Mouse (Mus musculus) neural tube, embryonic 13.5 days (tissue): ENCODE results near the gene Zfp691. TPM values are rescaled to one million over a fixed set of nuclear protein-coding genes. Genes with fewer than 3 reads are reported as not detected.

Experiments
- ATAC-seq: fragments of 200-750 bp; cut with Nextera tagmentation; 2 replicates; pipeline ENCODE4 v1.8.0; 2017; ENCODE audit warnings: low read depth, mild to moderate bottlenecking, moderate TSS enrichment, moderate library complexity
- H3K27ac ChIP-seq: fragments of 300-500 bp; sonication (generic); replicated peaks from 2 replicates; pipeline ENCODE4 v1.5.1; 2015; ENCODE audit warnings: moderate library complexity, mild to moderate bottlenecking, inconsistent platforms
- H3K27me3 ChIP-seq: fragments of 300-500 bp; sonication (generic); 2 replicates; pipeline ENCODE4 v1.6.1; 2015; ENCODE audit warnings: mild to moderate bottlenecking, inconsistent platforms
- H3K36me3 ChIP-seq: fragments of 300-500 bp; sonication (generic); 2 replicates; pipeline ENCODE4 v1.6.1; 2015; ENCODE audit warnings: mild to moderate bottlenecking, inconsistent platforms
- H3K4me1 ChIP-seq: fragments of 300-500 bp; sonication (generic); replicated peaks from 2 replicates; pipeline ENCODE4 v1.6.1; 2015; ENCODE audit warnings: inconsistent platforms
- H3K4me2 ChIP-seq: fragments of 300-500 bp; sonication (generic); 2 replicates; pipeline ENCODE4 v1.6.1; 2015; ENCODE audit warnings: inconsistent platforms, mild to moderate bottlenecking, moderate library complexity
- H3K4me3 ChIP-seq: fragments of 300-500 bp; sonication (generic); 2 replicates; pipeline ENCODE4 v1.5.1; 2015; ENCODE audit warnings: mild to moderate bottlenecking, inconsistent platforms
- H3K9ac ChIP-seq: fragments of 300-500 bp; sonication (generic); 2 replicates; pipeline ENCODE4 v1.6.1; 2015; ENCODE audit warnings: moderate library complexity, mild to moderate bottlenecking, inconsistent platforms
- H3K9me3 ChIP-seq: fragments of 300-500 bp; sonication (generic); 2 replicates; pipeline ENCODE4 v1.6.1; 2016; ENCODE audit warnings: inconsistent platforms
- WGBS: fragments of 180-500 bp; shearing (Covaris S2); methylation state at CpG from one replicate; pipeline ENCODE4 v1.1.7; 2015; 5-methylcytosine and 5-hydroxymethylcytosine counted together
- polyA plus RNA-seq: library from polyadenylated mRNA; unstranded; fragments of >200 nt; fragmentation: Nextera tagmentation; extraction: Ambion mirVana; gene quantifications from 2 replicates; pipeline ENCODE4 v1.2.1, GENCODE M21; 2015

Zfp691 gene
- polyA plus RNA-seq, 1 experiment from 2014 or later = 7.8 TPM

DNA sequence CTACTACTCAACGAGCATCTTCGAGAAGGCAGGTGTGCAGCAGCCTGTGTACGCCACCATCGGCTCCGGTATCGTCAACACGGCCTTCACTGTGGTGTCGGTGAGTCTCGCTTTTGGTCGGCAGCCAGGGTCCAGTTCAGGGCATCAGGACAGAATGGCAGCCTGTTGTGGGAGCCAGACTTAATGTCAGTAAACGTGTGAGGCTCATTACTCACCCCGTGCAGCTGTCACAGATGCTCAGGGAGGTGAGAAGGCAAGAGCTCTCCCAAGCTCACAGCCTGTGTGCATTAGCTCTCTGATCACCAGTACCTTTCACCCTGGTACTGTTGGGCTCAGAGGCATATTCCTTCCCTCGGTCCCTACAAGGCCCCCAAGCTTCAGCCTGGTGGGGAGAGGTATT lies 40.1 kb downstream of the Zfp691 start:
- peaks cover 58% of the 10 kb centered on the region for H3K36me3 ChIP-seq
- ATAC-seq = no peak
- no peak overlapping the region for H3K27ac ChIP-seq
- H3K9me3 ChIP-seq = no peaks in the 10 kb centered on the region
- H3K27me3 ChIP-seq = no peaks in the 10 kb centered on the region
- WGBS = 90% methylated on average over 13 of the region's 13 CpGs
- H3K4me1 ChIP-seq = peaks cover 14% of the 10 kb centered on the region; the same call in 1 of the 2 replicates
- no peak overlapping the region for H3K4me3 ChIP-seq
- no peak overlapping the region for H3K9ac ChIP-seq
- H3K4me2 ChIP-seq = no peak overlapping the region

- no peak for ATAC-seq
- Histone ChIP-seq H3K36me3 (peaks cover 58% of the 10 kb centered on the region), H3K9me3 (no peaks in the 10 kb centered on the region), H3K4me1 (peaks cover 8% of the 10 kb centered on the region; the same call in 1 of the 2 replicates), H3K4me3 (no peak overlapping the region), H3K27me3 (no peaks in the 10 kb centered on the region), H3K4me2 (no peak overlapping the region), H3K9ac (no peak overlapping the region), H3K27ac (no peak overlapping the region)
- WGBS = 89% methylated on average over 13 of the region's 13 CpGs
Observed at GRCm38 (mm10) chr4:119133306-119133705, 40.7 kb downstream of the Zfp691 start.

- WGBS = 81% methylated on average over 8 of the region's 8 CpGs
- no peaks in the 10 kb centered on the region for H3K4me1 ChIP-seq
- no peaks in the 10 kb centered on the region for H3K9me3 ChIP-seq
- peak overlapping the region; percentile 22; the same call in 1 of the 2 replicates for H3K9ac ChIP-seq
- no peak overlapping the region for H3K4me3 ChIP-seq
- H3K27ac ChIP-seq = no peak overlapping the region
- no peaks in the 10 kb centered on the region for H3K27me3 ChIP-seq
- ATAC-seq = no peak
- H3K4me2 ChIP-seq = no peak overlapping the region
- H3K36me3 ChIP-seq = peaks cover 48% of the 10 kb centered on the region
Observed at GRCm38 (mm10) chr4:119131189-119131910, 42.6 kb downstream of the Zfp691 start.

DNA sequence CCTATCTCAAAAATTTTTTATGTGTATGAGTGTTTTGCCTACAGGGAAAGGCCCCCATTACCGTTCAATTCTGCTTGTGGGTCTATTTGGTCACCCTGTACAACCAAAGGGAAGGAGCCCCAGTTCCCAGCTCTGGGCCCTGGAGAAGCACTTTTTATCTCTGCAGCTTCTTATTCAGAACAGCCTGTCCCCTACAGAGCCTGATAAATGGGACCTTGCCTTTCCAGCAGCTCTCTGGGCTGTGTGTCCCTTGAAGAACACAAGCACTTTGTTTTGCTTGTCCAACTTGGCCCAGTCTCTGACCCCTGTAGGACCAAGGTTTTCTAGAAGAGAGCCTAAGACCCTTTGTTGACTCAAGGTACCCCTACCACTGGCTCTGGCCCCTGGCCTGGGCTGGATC lies 44.9 kb downstream of the Zfp691 start:
- Histone ChIP-seq H3K36me3 (peaks cover 25% of the 10 kb centered on the region), H3K4me1 (no peaks in the 10 kb centered on the region), H3K4me2 (no peak overlapping the region), H3K27ac (no peak overlapping the region), H3K4me3 (no peak overlapping the region), H3K9me3 (no peaks in the 10 kb centered on the region), H3K27me3 (no peaks in the 10 kb centered on the region), H3K9ac (no peak overlapping the region)
- ATAC-seq = no peak
- WGBS = 73% methylated on average over 1 of the region's 1 CpGs

- no peak for ATAC-seq
- Histone ChIP-seq H3K9me3 (no peaks in the 10 kb centered on the region), H3K36me3 (peaks cover 20% of the 10 kb centered on the region), H3K4me1 (no peaks in the 10 kb centered on the region), H3K4me3 (no peak overlapping the region), H3K9ac (no peak overlapping the region), H3K27ac (no peak overlapping the region), H3K27me3 (no peaks in the 10 kb centered on the region), H3K4me2 (no peak overlapping the region)
- WGBS = 80% methylated on average over 7 of the region's 7 CpGs
Observed at GRCm38 (mm10) chr4:119128547-119128946, 45.4 kb downstream of the Zfp691 start.

DNA sequence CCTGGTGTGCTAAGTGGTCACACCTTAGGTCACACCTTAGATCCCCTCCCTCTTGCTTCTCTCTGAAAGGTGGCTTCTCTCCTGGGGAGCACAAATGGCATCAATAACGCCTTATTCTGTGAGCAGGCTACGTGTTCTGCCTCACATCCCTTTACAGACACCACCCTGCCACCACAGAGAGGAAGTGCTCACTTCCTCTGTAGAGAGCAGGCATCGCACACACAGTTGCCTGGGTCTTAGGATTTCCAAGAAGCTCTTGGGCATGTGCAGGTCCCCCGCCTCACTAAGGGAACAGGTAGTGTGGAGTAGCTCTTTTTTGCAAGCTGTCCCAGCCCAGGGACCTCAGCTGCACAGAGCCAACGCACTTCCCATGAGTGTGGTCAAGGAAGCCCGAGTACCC lies 46.8 kb downstream of the Zfp691 start:
- H3K4me1 ChIP-seq = no peaks in the 10 kb centered on the region
- no peak overlapping the region for H3K27ac ChIP-seq
- no peak overlapping the region for H3K9ac ChIP-seq
- no peak overlapping the region for H3K4me3 ChIP-seq
- no peaks in the 10 kb centered on the region for H3K9me3 ChIP-seq
- H3K36me3 ChIP-seq = peaks cover 14% of the 10 kb centered on the region
- ATAC-seq = no peak
- H3K27me3 ChIP-seq = no peaks in the 10 kb centered on the region
- H3K4me2 ChIP-seq = no peak overlapping the region
- 77% methylated on average over 6 of the region's 6 CpGs for WGBS

DNA sequence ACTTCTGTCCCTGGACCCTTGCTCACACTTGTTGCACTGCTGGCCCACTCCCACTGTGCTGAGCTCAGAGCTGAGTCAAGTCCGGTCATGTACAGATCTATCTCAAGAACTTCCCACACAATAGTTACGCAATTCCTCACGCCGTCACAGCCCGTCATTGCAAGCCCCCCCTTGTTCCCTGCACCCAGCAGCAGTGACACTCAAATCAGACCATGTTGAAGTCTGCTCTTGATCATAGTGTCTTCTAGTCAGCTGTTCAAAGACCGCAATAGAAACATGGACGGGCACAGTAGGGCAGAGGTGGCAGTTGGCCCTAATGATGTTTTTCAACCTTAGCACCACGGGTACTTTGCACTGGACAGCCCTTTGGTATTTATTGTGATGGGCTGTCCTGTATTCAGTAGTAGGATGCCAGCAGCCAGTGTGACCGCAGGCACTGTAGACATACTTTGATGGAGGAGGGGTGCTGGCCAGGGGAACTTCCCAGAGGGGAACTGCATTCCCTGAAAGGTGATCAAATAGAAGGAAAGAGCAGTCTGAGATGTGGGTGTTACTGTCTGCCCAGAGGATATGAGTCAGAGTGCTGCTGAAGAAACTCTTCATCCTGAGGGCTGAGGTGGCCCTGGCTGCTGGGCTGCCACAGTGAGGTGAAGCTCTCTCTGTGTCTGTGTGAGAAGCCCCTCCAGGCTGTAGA lies 48.3 kb downstream of the Zfp691 start:
- no peak overlapping the region for H3K4me2 ChIP-seq
- no peak overlapping the region for H3K9ac ChIP-seq
- no peak overlapping the region for H3K27ac ChIP-seq
- H3K36me3 ChIP-seq = peaks cover 11% of the 10 kb centered on the region
- H3K27me3 ChIP-seq = no peaks in the 10 kb centered on the region
- H3K4me3 ChIP-seq = no peak overlapping the region
- H3K4me1 ChIP-seq = peaks cover 11% of the 10 kb centered on the region; the same call in 1 of the 2 replicates
- 70% methylated on average over 9 of the region's 9 CpGs for WGBS
- no peaks in the 10 kb centered on the region for H3K9me3 ChIP-seq
- no peak for ATAC-seq

- no peak for ATAC-seq
- Histone ChIP-seq H3K9me3 (no peaks in the 10 kb centered on the region), H3K4me1 (peaks cover 13% of the 10 kb centered on the region; the same call in 1 of the 2 replicates), H3K27me3 (no peaks in the 10 kb centered on the region), H3K4me2 (no peak overlapping the region), H3K9ac (no peak overlapping the region), H3K36me3 (peaks cover 16% of the 10 kb centered on the region), H3K4me3 (no peak overlapping the region), H3K27ac (no peak overlapping the region)
- 70% methylated on average over 2 of the region's 2 CpGs for WGBS
Observed at GRCm38 (mm10) chr4:119124771-119125273, 49.2 kb downstream of the Zfp691 start.

- peaks cover 16% of the 10 kb centered on the region for H3K36me3 ChIP-seq
- H3K9me3 ChIP-seq = no peaks in the 10 kb centered on the region
- H3K9ac ChIP-seq = no peak overlapping the region
- ATAC-seq = peak; percentile 40; the same call in 1 of the 2 replicates
- 49% methylated on average over 4 of the region's 4 CpGs for WGBS
- H3K27me3 ChIP-seq = no peaks in the 10 kb centered on the region
- no peak overlapping the region for H3K27ac ChIP-seq
- H3K4me3 ChIP-seq = no peak overlapping the region
- no peak overlapping the region for H3K4me2 ChIP-seq
- peaks cover 21% of the 10 kb centered on the region; the same call in 1 of the 2 replicates for H3K4me1 ChIP-seq
Observed at GRCm38 (mm10) chr4:119121249-119121648, 52.7 kb downstream of the Zfp691 start.

DNA sequence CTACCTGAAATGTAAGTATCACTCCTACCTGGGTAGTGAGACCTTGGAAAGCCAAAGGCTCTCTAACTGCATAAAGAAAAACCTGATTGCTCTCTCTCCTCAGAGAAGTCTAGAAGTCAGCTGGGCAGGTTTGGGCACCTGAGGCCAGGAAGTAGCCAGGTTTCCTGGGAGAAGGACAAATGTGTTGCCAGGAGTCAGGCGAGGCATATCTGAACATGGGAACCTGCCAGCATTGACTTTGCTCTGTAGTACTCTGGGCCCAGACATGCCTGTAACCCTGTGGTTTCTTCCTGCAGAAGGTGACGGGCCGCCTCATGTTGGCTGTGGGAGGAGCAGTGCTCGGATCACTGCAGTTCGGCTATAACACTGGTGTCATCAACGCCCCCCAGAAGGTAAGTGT lies 53.9 kb downstream of the Zfp691 start:
- Histone ChIP-seq H3K9ac (no peak overlapping the region), H3K4me3 (no peak overlapping the region), H3K27me3 (no peaks in the 10 kb centered on the region), H3K4me1 (peaks cover 31% of the 10 kb centered on the region), H3K36me3 (peaks cover 16% of the 10 kb centered on the region), H3K4me2 (no peak overlapping the region), H3K27ac (no peak overlapping the region), H3K9me3 (no peaks in the 10 kb centered on the region)
- WGBS = 87% methylated on average over 6 of the region's 6 CpGs
- ATAC-seq = no peak
